Mouse (Mus musculus) heart, embryonic 14.5 days (tissue): Measurements from ENCODE around the gene Cyld. TPM values are rescaled to one million over a fixed set of nuclear protein-coding genes. Genes with fewer than 3 reads are reported as not detected.
"Not testable (repeated sequence)": the region's sequence is repeated elsewhere in the genome, so short reads cannot be mapped to it uniquely, and the experiment has no call there.

Experiments
- ATAC-seq: fragments of 200-750 bp; cut with Nextera tagmentation; 2 replicates; pipeline ENCODE4 v1.8.0; 2017; ENCODE audit warnings: low read depth, moderate TSS enrichment; ENCODE audit not compliant: insufficient number of reproducible peaks, insufficient read depth, low FRiP score
- H3K27ac ChIP-seq, 2 experiments: fragments of 200-500 bp in 1 of 2; fragments of 300-500 bp in 1 of 2; sonication (generic) in 1 of 2; replicated peaks in 1 of 2; 2 replicates each; pipeline ENCODE4 v1.5.1; 2012 to 2014; ENCODE audit warnings: low read depth in 2 of 2, low read length in 2 of 2, control low read depth in 1 of 2, mild to moderate bottlenecking in 1 of 2, mixed read lengths in 1 of 2; ENCODE audit not compliant: control insufficient read depth in 1 of 2, insufficient read depth in 1 of 2
- H3K27me3 ChIP-seq: fragments of 300-500 bp; sonication (generic); 2 replicates; pipeline ENCODE4 v1.6.1; 2014; ENCODE audit warnings: mild to moderate bottlenecking, low read length, control low read depth; ENCODE audit not compliant: control insufficient read depth, insufficient read depth
- H3K36me3 ChIP-seq: fragments of 300-500 bp; sonication (generic); 2 replicates; pipeline ENCODE4 v1.6.1; 2014; ENCODE audit warnings: mild to moderate bottlenecking, control low read depth, low read length, mixed read lengths; ENCODE audit not compliant: control insufficient read depth, insufficient read depth
- H3K4me1 ChIP-seq, 2 experiments: fragments of 200-500 bp in 1 of 2; fragments of 300-500 bp in 1 of 2; sonication (generic) in 1 of 2; 2 replicates each; pipeline ENCODE4 v1.6.1; 2012 to 2014; ENCODE audit warnings: low read length in 2 of 2, control low read depth in 1 of 2, mixed read lengths in 1 of 2; ENCODE audit not compliant: control insufficient read depth in 2 of 2, insufficient read depth in 2 of 2
- H3K4me2 ChIP-seq: fragments of 300-500 bp; sonication (generic); 2 replicates; pipeline ENCODE4 v1.6.1; 2014; ENCODE audit warnings: mild to moderate bottlenecking, low read length
- H3K4me3 ChIP-seq, 2 experiments: fragments of 200-500 bp in 1 of 2; fragments of 300-500 bp in 1 of 2; sonication (generic) in 1 of 2; 2 replicates each; pipeline ENCODE4 v1.5.1; 2012 to 2014; ENCODE audit warnings: low read length in 2 of 2, mild to moderate bottlenecking in 2 of 2, control low read depth in 1 of 2, low read depth in 1 of 2, moderate library complexity in 1 of 2; ENCODE audit not compliant: control insufficient read depth in 1 of 2, insufficient read depth in 1 of 2
- H3K9ac ChIP-seq: fragments of 300-500 bp; sonication (generic); 2 replicates; pipeline ENCODE4 v1.6.1; 2014; ENCODE audit warnings: mild to moderate bottlenecking, low read length
- H3K9me3 ChIP-seq: fragments of 300-500 bp; sonication (generic); 2 replicates; pipeline ENCODE4 v1.6.1; 2016; ENCODE audit warnings: low read length, control low read depth; ENCODE audit not compliant: control insufficient read depth
- WGBS: fragments of 180-500 bp; shearing (Covaris S2); extraction: QIAGEN DNeasy Blood & Tissue Kit; methylation state at CpG from one replicate; pipeline ENCODE4 v1.1.7; 2014; 5-methylcytosine and 5-hydroxymethylcytosine counted together
- polyA plus RNA-seq: library from polyadenylated mRNA; unstranded; fragments of >200 nt; fragmentation: Nextera tagmentation; extraction: Ambion mirVana; gene quantifications from 2 replicates; pipeline ENCODE4 v1.2.1, GENCODE M21; 2014

Cyld gene
- 13.7 and 13.9 TPM in 2 replicates for polyA plus RNA-seq

GRCm38 (mm10) chr8:88696721-88697641 is at the start of gene Cyld:
Gene Cyld, plus strand, starts transcription at chr8:88697028.
- Histone ChIP-seq H3K4me3 (peak within 1 kb of the TSS; percentile 64 to 95), H3K36me3 (no peaks in the 10 kb centered on the region), H3K4me1 (peaks cover 4 to 8% of the 10 kb centered on the region in 2 experiments; a peak in 3 of 4 replicates), H3K9ac (peak within 1 kb of the TSS; percentile 82), H3K9me3 (no peaks in the 10 kb centered on the region), H3K27ac (peak within 1 kb of the TSS; percentile 51 to 75), H3K4me2 (peak within 1 kb of the TSS; percentile 66), H3K27me3 (no peaks in the 10 kb centered on the region)
- ATAC-seq = peak; percentile 99
- under 1% methylated on average over 80 of the region's 80 CpGs for WGBS

- no peaks in the 10 kb centered on the region for H3K36me3 ChIP-seq
- H3K4me3 ChIP-seq = no peak overlapping the region
- no peak overlapping the region for H3K4me2 ChIP-seq
- H3K4me1 ChIP-seq = peaks cover 6 to 10% of the 10 kb centered on the region in 2 experiments; a peak in 1 of 4 replicates
- no peak overlapping the region for H3K27ac ChIP-seq
- H3K9ac ChIP-seq = no peak overlapping the region
- H3K27me3 ChIP-seq = peaks cover 7% of the 10 kb centered on the region
- H3K9me3 ChIP-seq = no peaks in the 10 kb centered on the region
- ATAC-seq = no peak
Observed at GRCm38 (mm10) chr8:88648322-88648721, 48.5 kb upstream of the Cyld start.

DNA sequence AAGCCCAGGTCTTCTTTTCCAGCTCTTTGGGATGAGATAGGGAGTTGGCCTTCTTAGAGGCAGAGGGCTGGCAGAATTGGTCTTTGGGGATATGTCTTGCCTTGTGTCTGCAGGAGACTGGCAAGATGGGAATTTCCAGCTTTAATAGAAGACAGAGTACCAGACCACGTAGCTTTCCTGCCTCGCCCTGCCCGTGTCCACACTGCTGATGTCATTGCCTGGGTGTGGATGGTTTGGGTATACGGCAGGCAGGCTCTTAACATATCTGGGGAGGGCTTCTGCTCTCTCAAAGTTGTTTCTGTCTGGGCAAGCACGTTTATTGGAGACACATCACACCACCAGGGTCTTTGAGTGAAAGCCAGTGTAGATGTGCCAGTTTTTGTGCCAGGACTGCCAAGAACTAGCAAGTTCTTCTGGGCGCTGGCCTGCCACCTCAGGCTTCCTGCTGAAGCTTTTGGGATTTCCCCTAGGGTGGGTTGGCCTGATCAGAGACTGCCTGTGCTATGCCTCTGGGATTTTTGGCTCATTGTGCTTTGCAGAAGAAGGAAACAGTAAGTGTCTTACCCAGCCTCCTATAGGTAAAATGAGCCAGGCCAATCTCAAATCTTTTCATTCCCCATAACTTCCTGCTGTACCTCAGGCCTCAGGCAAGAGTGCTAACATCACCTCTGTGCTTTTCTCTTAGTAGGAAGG is 46.7 kb upstream of the Cyld start:
- 74% methylated on average over 6 of the region's 6 CpGs for WGBS
- no peak for ATAC-seq
- Histone ChIP-seq H3K4me1 (peaks cover 6 to 10% of the 10 kb centered on the region in 2 experiments; a peak in 1 of 4 replicates), H3K4me2 (no peak overlapping the region), H3K27me3 (peaks cover 7% of the 10 kb centered on the region), H3K4me3 (no peak overlapping the region), H3K27ac (no peak overlapping the region), H3K36me3 (no peaks in the 10 kb centered on the region), H3K9me3 (no peaks in the 10 kb centered on the region), H3K9ac (no peak overlapping the region)

DNA sequence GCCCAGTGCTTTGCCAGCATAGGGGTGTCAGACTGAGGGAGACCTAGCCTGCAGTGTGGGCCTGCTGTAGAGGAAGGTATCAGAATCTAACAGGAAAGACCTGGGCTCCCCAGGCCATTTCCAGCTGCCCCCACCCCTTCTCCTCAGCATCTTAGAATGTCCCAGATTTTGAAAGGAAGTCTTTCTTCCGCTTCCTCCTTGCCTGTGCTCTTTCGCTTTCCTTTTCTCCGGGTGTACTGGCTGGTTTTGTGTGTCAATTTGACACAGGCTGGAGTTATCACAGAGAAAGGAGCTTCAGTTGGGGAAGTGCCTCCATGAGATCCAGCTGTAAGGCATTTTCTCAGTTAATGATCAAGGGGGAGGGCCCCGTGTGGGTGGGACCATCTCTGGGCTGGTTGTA is 45.7 kb upstream of the Cyld start:
- ATAC-seq, H3K36me3 ChIP-seq, H3K4me3 ChIP-seq, H3K27me3 ChIP-seq, H3K9ac ChIP-seq, H3K9me3 ChIP-seq, H3K4me2 ChIP-seq, H3K27ac ChIP-seq: not testable (repeated sequence)
- H3K4me1 ChIP-seq = peaks cover 6 to 10% of the 10 kb centered on the region in 2 experiments; a peak in 1 of 4 replicates
- 60% methylated on average over 4 of the region's 4 CpGs for WGBS

DNA sequence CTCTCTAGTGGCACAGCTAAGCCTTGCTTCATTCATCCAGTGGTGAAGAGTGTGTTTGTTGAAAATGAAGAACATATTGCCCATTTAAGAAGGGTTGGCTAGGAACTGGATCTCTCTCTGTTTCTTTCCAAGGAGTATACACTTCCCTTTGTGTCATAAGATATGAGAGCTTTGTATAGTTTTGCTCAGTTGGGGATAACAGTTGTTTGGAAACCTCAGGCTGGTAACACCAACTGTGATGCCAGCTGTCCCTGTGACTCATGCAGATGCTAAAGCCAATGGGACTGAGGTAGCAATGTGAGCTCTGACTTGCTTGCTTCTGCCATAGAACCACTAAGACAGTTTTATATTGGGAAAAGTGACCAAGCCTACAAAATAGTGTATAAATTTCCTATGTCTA is 41.5 kb upstream of the Cyld start:
- ATAC-seq = no peak
- Histone ChIP-seq H3K27me3 (no peaks in the 10 kb centered on the region; the same call in 1 of the 2 replicates), H3K4me1 (no peaks in the 10 kb centered on the region), H3K9me3 (no peaks in the 10 kb centered on the region), H3K4me2 (no peak overlapping the region), H3K4me3 (no peak overlapping the region), H3K36me3 (no peaks in the 10 kb centered on the region), H3K9ac (no peak overlapping the region), H3K27ac (no peak overlapping the region)

- no peak for ATAC-seq
- no peaks in the 10 kb centered on the region for H3K36me3 ChIP-seq
- H3K9ac ChIP-seq = no peak overlapping the region
- H3K4me2 ChIP-seq = no peak overlapping the region
- no peaks in the 10 kb centered on the region for H3K4me1 ChIP-seq
- H3K9me3 ChIP-seq = no peaks in the 10 kb centered on the region
- no peak overlapping the region for H3K27ac ChIP-seq
- no peak overlapping the region for H3K4me3 ChIP-seq
- WGBS = 87% methylated on average over 3 of the region's 3 CpGs
- H3K27me3 ChIP-seq = no peaks in the 10 kb centered on the region
Observed at GRCm38 (mm10) chr8:88659873-88660272, 37.0 kb upstream of the Cyld start.

- no peak overlapping the region for H3K9ac ChIP-seq
- WGBS = 40% methylated on average over 6 of the region's 6 CpGs
- no peak overlapping the region for H3K4me3 ChIP-seq
- no peaks in the 10 kb centered on the region for H3K27me3 ChIP-seq
- no peak overlapping the region for H3K4me2 ChIP-seq
- H3K36me3 ChIP-seq = no peaks in the 10 kb centered on the region
- no peak overlapping the region for H3K27ac ChIP-seq
- no peaks in the 10 kb centered on the region for H3K4me1 ChIP-seq
- H3K9me3 ChIP-seq = no peaks in the 10 kb centered on the region
- no peak for ATAC-seq
Observed at GRCm38 (mm10) chr8:88662401-88662821, 34.4 kb upstream of the Cyld start.
